Mouse (Mus musculus): ENCODE data around the gene Ipcef1.

DNA sequence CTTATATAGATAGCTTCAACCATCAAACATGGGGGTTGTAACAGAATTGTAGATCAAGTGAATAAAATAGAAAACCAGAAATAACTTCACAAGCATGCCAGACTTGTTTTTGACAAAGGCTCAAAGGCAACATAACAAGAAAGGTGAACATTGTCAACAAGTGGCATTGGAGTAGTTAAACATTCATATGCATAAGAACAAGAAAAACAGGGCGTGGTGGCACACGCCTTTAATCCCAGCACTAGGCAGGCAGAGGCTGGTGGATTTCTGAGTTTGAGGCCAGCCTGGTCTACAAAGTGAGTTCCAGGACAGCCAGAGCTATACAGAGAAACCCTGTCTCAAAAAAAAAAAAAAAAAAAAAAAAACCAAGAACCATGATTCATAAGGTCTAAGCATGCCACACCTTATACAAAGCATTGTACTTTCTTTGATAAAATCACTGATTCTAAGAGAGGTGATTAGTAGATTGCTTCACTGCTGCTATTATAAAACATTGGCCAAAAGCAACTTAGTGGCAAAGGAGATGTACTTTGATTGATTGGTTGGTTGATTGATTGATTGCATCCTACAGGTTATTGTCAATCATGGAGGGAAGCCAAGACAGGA, 173.9 kb downstream of the Ipcef1 start:
- TF ChIP-seq CTCF (conservative IDR thresholded peaks at IDR 0.05 in 1 of 2, IDR thresholded peaks at IDR 0.05 in 1 of 2; ENCODE audit: low read depth in 2 of 2, low read length in 2 of 2) (no peak), POLR2A (IDR thresholded peaks at IDR 0.05; ENCODE audit: low read depth, low read length) (no peak), MEF2A (IDR thresholded peaks at IDR 0.05; ENCODE audit: borderline replicate concordance, low read depth, low read length) (no peak), RAD21 (IDR thresholded peaks at IDR 0.05; ENCODE audit: low read depth, low read length) (no peak), USF1 (IDR thresholded peaks at IDR 0.05; ENCODE audit: low read depth, low read length) (no peak), ZC3H11A (IDR thresholded peaks at IDR 0.05; ENCODE audit: low read depth, low read length) (no peak), SMC3 (IDR thresholded peaks at IDR 0.05; ENCODE audit: low read depth, low read length) (no peak)

Measured in CH12.LX (cell line).